Mouse (Mus musculus) cerebellum, postnatal 36 days (tissue): ENCODE measurements around the gene Wfikkn1.

Source experiments
- DNase-seq, 2 experiments: peaks; one replicate each; pipeline ENCODE4 v3.0.0; 2021 to 2022; ENCODE audit warnings: mixed read lengths in 2 of 2

The Wfikkn1 gene

GRCm38 (mm10) chr17:25880196-25880910 lies at the start of gene Wfikkn1:
Wfikkn1 (minus strand) TSS chr17:25880858.
- no peak for DNase-seq

GRCm38 (mm10) chr17:25925348-25925747 lies 44.7 kb upstream of the Wfikkn1 start:
- peak in 1 of 2 experiments; percentile 35 for DNase-seq

GRCm38 (mm10) chr17:25922120-25922519 lies 41.5 kb upstream of the Wfikkn1 start:
- DNase-seq = no peak

GRCm38 (mm10) chr17:25919786-25920642 lies 39.4 kb upstream of the Wfikkn1 start:
- DNase-seq = peak; percentile 100

GRCm38 (mm10) chr17:25919144-25919785 lies 38.6 kb upstream of the Wfikkn1 start, which contains the start of gene Rab40c:
Rab40c (minus strand) TSS chr17:25919727.
- peak in 1 of 2 experiments; percentile 49 for DNase-seq

- DNase-seq = no peak
Measured at GRCm38 (mm10) chr17:25918037-25918750, 37.5 kb upstream of the Wfikkn1 start.

GRCm38 (mm10) chr17:25916931-25917647 lies 36.4 kb upstream of the Wfikkn1 start:
- no peak for DNase-seq

GRCm38 (mm10) chr17:25914295-25914694 lies 33.6 kb upstream of the Wfikkn1 start:
- DNase-seq = peak; percentile 25 to 39

- no peak for DNase-seq
Measured at GRCm38 (mm10) chr17:25913877-25914275, 33.2 kb upstream of the Wfikkn1 start.

GRCm38 (mm10) chr17:25913186-25913876 lies 32.7 kb upstream of the Wfikkn1 start:
- peak; percentile 72 to 75 for DNase-seq

GRCm38 (mm10) chr17:25911816-25912215 lies 31.2 kb upstream of the Wfikkn1 start:
- DNase-seq = peak; percentile 73 to 75

- no peak for DNase-seq
Measured at GRCm38 (mm10) chr17:25907640-25908039, 27.0 kb upstream of the Wfikkn1 start.

- DNase-seq = no peak
Measured at GRCm38 (mm10) chr17:25903061-25903460, 22.4 kb upstream of the Wfikkn1 start.

- no peak for DNase-seq
Measured at GRCm38 (mm10) chr17:25900193-25900592, 19.5 kb upstream of the Wfikkn1 start.

- DNase-seq = peak in 1 of 2 experiments; percentile 23
Measured at GRCm38 (mm10) chr17:25895891-25896290, 15.2 kb upstream of the Wfikkn1 start.

- DNase-seq = no peak
Measured at GRCm38 (mm10) chr17:25895415-25895814, 14.8 kb upstream of the Wfikkn1 start.

GRCm38 (mm10) chr17:25893975-25894617 lies 13.4 kb upstream of the Wfikkn1 start:
- DNase-seq = peak; percentile 80 to 84

- DNase-seq = no peak
Measured at GRCm38 (mm10) chr17:25888837-25889236, 8.2 kb upstream of the Wfikkn1 start.

- DNase-seq = no peak
Measured at GRCm38 (mm10) chr17:25887467-25887866, 6.8 kb upstream of the Wfikkn1 start.

GRCm38 (mm10) chr17:25886806-25887205 lies 6.1 kb upstream of the Wfikkn1 start:
- no peak for DNase-seq

GRCm38 (mm10) chr17:25885636-25886035 lies 5.0 kb upstream of the Wfikkn1 start:
- DNase-seq = peak in 1 of 2 experiments; percentile 48
